Mouse (Mus musculus) C2C12 (cell line): ENCODE measurements around the gene Cd6.

Experiments used
- CTCF ChIP-seq: IDR thresholded peaks from one replicate; pipeline ENCODE4 v1.5.1; 2011; ENCODE audit not compliant: control insufficient read depth, insufficient read depth, insufficient read length
- MYOD1 ChIP-seq: IDR thresholded peaks from one replicate; pipeline ENCODE4 v1.6.1; 2011; ENCODE audit warnings: low read depth; ENCODE audit not compliant: control insufficient read depth, insufficient read length
- USF1 ChIP-seq: IDR thresholded peaks from one replicate; pipeline ENCODE4 v1.6.1; 2011; ENCODE audit warnings: low read depth, mild to moderate bottlenecking, control low read depth, moderate library complexity

GRCm38 (mm10) chr19:10787406-10787805 lies 42.5 kb downstream of the Cd6 start:
- TF ChIP-seq CTCF (no peak), USF1 (no peak), MYOD1 (no peak)
